Mouse (Mus musculus) lung, postnatal 14 days (tissue): Measurements from ENCODE around the gene Cpa4.

Experiments
- DNase-seq: peaks from one replicate; pipeline ENCODE4 v3.0.0; 2021

Cpa4 gene

GRCm38 (mm10) chr6:30596230-30596898 lies 28.2 kb downstream of the Cpa4 start:
- no peak for DNase-seq

- no peak for DNase-seq
These were observed 31.9 kb downstream of the Cpa4 start for GRCm38 (mm10) chr6:30600033-30600432.

GRCm38 (mm10) chr6:30600995-30601394 lies 32.8 kb downstream of the Cpa4 start:
- DNase-seq = no peak

GRCm38 (mm10) chr6:30604342-30604867 lies 36.2 kb downstream of the Cpa4 start:
- DNase-seq = no peak

- no peak for DNase-seq
These were observed 36.9 kb downstream of the Cpa4 start for GRCm38 (mm10) chr6:30605111-30605510.

- DNase-seq = no peak
These were observed 37.5 kb downstream of the Cpa4 start for GRCm38 (mm10) chr6:30605672-30606071.

GRCm38 (mm10) chr6:30610710-30611109 lies 42.5 kb downstream of the Cpa4 start, which contains the start of gene Cpa5:
TSS of gene Cpa5 (plus strand) at chr6:30611010.
- DNase-seq = no peak

- DNase-seq = no peak
These were observed 43.0 kb downstream of the Cpa4 start for GRCm38 (mm10) chr6:30611212-30611611.

GRCm38 (mm10) chr6:30614251-30614650 lies 46.1 kb downstream of the Cpa4 start:
- no peak for DNase-seq

- no peak for DNase-seq
These were observed 47.6 kb downstream of the Cpa4 start for GRCm38 (mm10) chr6:30615741-30616140.

GRCm38 (mm10) chr6:30616491-30616941 lies 48.3 kb downstream of the Cpa4 start:
- no peak for DNase-seq

- DNase-seq = no peak
These were observed 49.1 kb downstream of the Cpa4 start for GRCm38 (mm10) chr6:30617020-30617958.

- no peak for DNase-seq
These were observed 49.9 kb downstream of the Cpa4 start for GRCm38 (mm10) chr6:30617959-30618590.

GRCm38 (mm10) chr6:30618735-30619134 lies 50.6 kb downstream of the Cpa4 start:
- DNase-seq = no peak

- DNase-seq = no peak
These were observed 51.4 kb downstream of the Cpa4 start for GRCm38 (mm10) chr6:30619606-30620005.

- DNase-seq = no peak
These were observed 52.4 kb downstream of the Cpa4 start for GRCm38 (mm10) chr6:30620591-30620990.

GRCm38 (mm10) chr6:30620994-30621393 lies 52.8 kb downstream of the Cpa4 start:
- no peak for DNase-seq

GRCm38 (mm10) chr6:30621986-30622389 lies 53.8 kb downstream of the Cpa4 start:
- no peak for DNase-seq

- DNase-seq = no peak
These were observed 56.6 kb downstream of the Cpa4 start for GRCm38 (mm10) chr6:30624763-30625162.

- no peak for DNase-seq
These were observed 60.0 kb downstream of the Cpa4 start for GRCm38 (mm10) chr6:30628152-30628551.

GRCm38 (mm10) chr6:30629989-30630388 lies 61.8 kb downstream of the Cpa4 start:
- no peak for DNase-seq

GRCm38 (mm10) chr6:30635361-30635862 lies 67.2 kb downstream of the Cpa4 start:
- no peak for DNase-seq
